ENCODE assay signal across 8 mouse cellular contexts in genomic region chr17:33539878-33540277, GRCm38 (mm10).
"Had no signal": no experiment of that assay in that cellular context is flagged by ENCODE, and none has a peak within 500 bp of the region (broad histone marks: within the 10 kb centered on the region; RNA-seq: fewer than 3 reads in every experiment).

No protein-coding gene starts in this region.

- DNase-seq: right cerebral cortex, postnatal 25 days; thymus, adult 18-20 months had no signal

- ATAC-seq: midbrain, embryonic 13.5 days; midbrain, embryonic 15.5 days had no signal

- H3K4me1 ChIP-seq: lung, embryonic 15.5 days; midbrain, embryonic 13.5 days; midbrain, embryonic 15.5 days; neural tube, embryonic 12.5 days had no signal

- H3K27ac ChIP-seq: lung, embryonic 15.5 days; macrophage; midbrain, embryonic 13.5 days; midbrain, embryonic 15.5 days; neural tube, embryonic 12.5 days had no signal

- H3K9me3 ChIP-seq: lung, embryonic 15.5 days; megakaryocyte, embryonic 14.5 days; midbrain, embryonic 13.5 days; midbrain, embryonic 15.5 days; neural tube, embryonic 12.5 days had no signal

- H3K4me3 ChIP-seq: lung, embryonic 15.5 days; megakaryocyte, embryonic 14.5 days; midbrain, embryonic 13.5 days; midbrain, embryonic 15.5 days; neural tube, embryonic 12.5 days had no signal

- H3K27me3 ChIP-seq: lung, embryonic 15.5 days; megakaryocyte, embryonic 14.5 days; midbrain, embryonic 13.5 days; midbrain, embryonic 15.5 days; neural tube, embryonic 12.5 days had no signal
